Mouse (Mus musculus): ENCODE results near the gene Slc25a28.

DNA sequence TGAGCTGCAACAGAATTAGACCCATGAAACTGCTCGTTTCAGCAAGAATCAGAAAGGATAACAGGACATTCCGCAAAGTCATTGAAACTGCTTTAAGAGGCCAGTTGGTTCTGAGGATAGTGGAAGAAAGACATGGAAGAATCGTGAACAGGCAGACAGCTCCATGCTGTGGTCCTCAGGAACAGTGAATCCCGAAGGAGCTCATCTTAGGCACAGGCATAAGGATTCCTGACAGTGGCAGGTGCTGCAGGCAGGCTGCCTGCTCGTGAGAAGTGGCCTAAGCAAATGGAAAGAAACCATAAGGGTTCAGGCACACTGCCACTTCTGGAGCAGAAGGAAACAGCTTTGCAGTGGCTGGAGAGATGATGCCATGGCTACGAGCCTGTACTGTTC, 25.1 kb upstream of the Slc25a28 start:
- TF ChIP-seq CTCF (IDR thresholded peaks at IDR 0.05; ENCODE audit: insufficient read depth, low read length) (no peak), POLR2A (IDR thresholded peaks at IDR 0.05; ENCODE audit: borderline replicate concordance, extremely low read depth, low read depth, low read length) (no peak)
